Mouse (Mus musculus): Measurements from ENCODE around the gene Ank3.

Gene Ank3

GRCm38 (mm10) chr10:69716907-69717306, 318.3 kb downstream of the Ank3 start:
- no peak for DNase-seq (ENCODE audit: low read depth, low spot score)

- no peak for DNase-seq (ENCODE audit: low read depth, low spot score)
Observed at GRCm38 (mm10) chr10:69719421-69719820, 320.8 kb downstream of the Ank3 start.

- DNase-seq (ENCODE audit: low read depth, low spot score): no peak
Observed at GRCm38 (mm10) chr10:69719901-69720415, 321.4 kb downstream of the Ank3 start.

GRCm38 (mm10) chr10:69720452-69720851, 321.9 kb downstream of the Ank3 start:
- DNase-seq (ENCODE audit: low read depth, low spot score): no peak

GRCm38 (mm10) chr10:69720899-69721490, 322.4 kb downstream of the Ank3 start:
- no peak for DNase-seq (ENCODE audit: low read depth, low spot score)

- DNase-seq (ENCODE audit: low read depth, low spot score): no peak
Observed at GRCm38 (mm10) chr10:69724159-69724558, 325.6 kb downstream of the Ank3 start.

GRCm38 (mm10) chr10:69725078-69725477, 326.5 kb downstream of the Ank3 start:
- no peak for DNase-seq (ENCODE audit: low read depth, low spot score)

- DNase-seq (ENCODE audit: low read depth, low spot score): no peak
Observed at GRCm38 (mm10) chr10:69726265-69726664, 327.7 kb downstream of the Ank3 start.

- no peak for DNase-seq (ENCODE audit: low read depth, low spot score)
Observed at GRCm38 (mm10) chr10:69726806-69727205, 328.2 kb downstream of the Ank3 start.

GRCm38 (mm10) chr10:69728876-69729275, 330.3 kb downstream of the Ank3 start:
- no peak for DNase-seq (ENCODE audit: low read depth, low spot score)

GRCm38 (mm10) chr10:69730351-69730871, 331.8 kb downstream of the Ank3 start:
- DNase-seq (ENCODE audit: low read depth, low spot score): no peak

GRCm38 (mm10) chr10:69731341-69731740, 332.8 kb downstream of the Ank3 start:
- no peak for DNase-seq (ENCODE audit: low read depth, low spot score)

GRCm38 (mm10) chr10:69731863-69732262, 333.3 kb downstream of the Ank3 start:
- no peak for DNase-seq (ENCODE audit: low read depth, low spot score)

GRCm38 (mm10) chr10:69736241-69736640, 337.7 kb downstream of the Ank3 start:
- DNase-seq (ENCODE audit: low read depth, low spot score): no peak

- DNase-seq (ENCODE audit: low read depth, low spot score): no peak
Observed at GRCm38 (mm10) chr10:69738741-69739271, 340.2 kb downstream of the Ank3 start.

- DNase-seq (ENCODE audit: low read depth, low spot score): no peak
Observed at GRCm38 (mm10) chr10:69742528-69742927, 344.0 kb downstream of the Ank3 start.

- no peak for DNase-seq (ENCODE audit: low read depth, low spot score)
Observed at GRCm38 (mm10) chr10:69744181-69744580, 345.6 kb downstream of the Ank3 start.

GRCm38 (mm10) chr10:69744871-69745270, 346.3 kb downstream of the Ank3 start:
- no peak for DNase-seq (ENCODE audit: low read depth, low spot score)

- DNase-seq (ENCODE audit: low read depth, low spot score): no peak
Observed at GRCm38 (mm10) chr10:69746322-69746721, 347.7 kb downstream of the Ank3 start.

GRCm38 (mm10) chr10:69746730-69747129, 348.2 kb downstream of the Ank3 start:
- no peak for DNase-seq (ENCODE audit: low read depth, low spot score)

GRCm38 (mm10) chr10:69751416-69751815, 352.8 kb downstream of the Ank3 start:
- no peak for DNase-seq (ENCODE audit: low read depth, low spot score)

GRCm38 (mm10) chr10:69753464-69753863, 354.9 kb downstream of the Ank3 start:
- DNase-seq (ENCODE audit: low read depth, low spot score): no peak

- no peak for DNase-seq (ENCODE audit: low read depth, low spot score)
Observed at GRCm38 (mm10) chr10:69756956-69757672, 358.5 kb downstream of the Ank3 start.

All from retina, adult 2 months (tissue).